Mouse (Mus musculus): Measurements from ENCODE around the gene Vps9d1.
"Not testable (repeated sequence)": the region's sequence is repeated elsewhere in the genome, so short reads cannot be mapped to it uniquely, and the experiment has no call there.

The Vps9d1 gene

DNA sequence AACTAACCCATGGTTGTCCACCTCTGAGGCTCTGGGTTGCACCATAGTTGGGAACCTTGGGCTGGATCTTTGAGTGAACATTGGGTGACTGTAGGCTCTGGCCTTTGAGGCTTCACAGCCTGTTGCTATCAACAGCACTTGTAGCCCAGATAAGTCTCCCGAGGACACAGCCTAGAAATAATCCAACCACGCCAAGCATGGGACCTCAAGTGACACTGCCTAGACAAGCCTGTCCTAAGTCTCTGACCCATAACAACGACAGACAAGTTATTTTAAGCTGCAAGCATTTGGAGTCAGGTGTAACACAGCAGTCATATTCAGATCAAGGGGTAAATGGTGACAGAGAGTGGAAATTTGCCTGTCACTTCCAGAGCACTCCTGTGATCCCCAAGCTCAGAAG lies 38.7 kb downstream of the Vps9d1 start:
- DNase-seq (ENCODE audit: low spot score in 2 of 2): no peak

DNA sequence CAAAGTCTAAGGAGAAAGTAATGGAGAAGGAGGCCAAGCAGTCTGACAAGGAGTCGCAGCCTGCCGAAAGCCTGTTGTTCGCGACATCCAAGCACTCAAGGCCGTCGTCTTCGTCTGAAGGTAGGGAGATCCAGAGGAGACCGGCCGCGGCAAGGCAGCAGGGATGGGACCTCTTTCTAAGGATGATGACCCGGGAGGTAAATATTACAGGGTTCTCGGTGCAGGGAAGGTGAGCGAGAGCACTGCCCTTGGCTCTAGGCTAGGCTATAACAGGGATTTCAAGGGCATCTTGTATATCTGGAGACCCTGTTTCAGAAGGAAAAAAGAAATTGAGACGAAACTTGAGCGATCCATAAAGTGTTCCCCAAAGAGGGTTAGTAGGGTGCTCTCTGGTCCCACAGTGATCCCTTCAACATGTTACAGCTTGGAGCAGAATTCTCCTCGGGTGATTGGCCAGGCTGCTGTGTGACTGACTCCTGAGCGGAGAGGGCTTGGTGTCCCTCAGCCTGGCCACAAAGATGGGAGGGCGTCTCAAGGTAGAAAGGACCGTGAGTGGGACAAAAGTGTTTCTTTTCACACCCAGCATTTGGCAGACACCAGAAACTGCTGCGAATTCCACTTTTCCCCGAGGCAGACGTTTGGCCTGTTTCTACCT lies 40.9 kb downstream of the Vps9d1 start:
- DNase-seq (ENCODE audit: low spot score in 2 of 2): no peak

DNA sequence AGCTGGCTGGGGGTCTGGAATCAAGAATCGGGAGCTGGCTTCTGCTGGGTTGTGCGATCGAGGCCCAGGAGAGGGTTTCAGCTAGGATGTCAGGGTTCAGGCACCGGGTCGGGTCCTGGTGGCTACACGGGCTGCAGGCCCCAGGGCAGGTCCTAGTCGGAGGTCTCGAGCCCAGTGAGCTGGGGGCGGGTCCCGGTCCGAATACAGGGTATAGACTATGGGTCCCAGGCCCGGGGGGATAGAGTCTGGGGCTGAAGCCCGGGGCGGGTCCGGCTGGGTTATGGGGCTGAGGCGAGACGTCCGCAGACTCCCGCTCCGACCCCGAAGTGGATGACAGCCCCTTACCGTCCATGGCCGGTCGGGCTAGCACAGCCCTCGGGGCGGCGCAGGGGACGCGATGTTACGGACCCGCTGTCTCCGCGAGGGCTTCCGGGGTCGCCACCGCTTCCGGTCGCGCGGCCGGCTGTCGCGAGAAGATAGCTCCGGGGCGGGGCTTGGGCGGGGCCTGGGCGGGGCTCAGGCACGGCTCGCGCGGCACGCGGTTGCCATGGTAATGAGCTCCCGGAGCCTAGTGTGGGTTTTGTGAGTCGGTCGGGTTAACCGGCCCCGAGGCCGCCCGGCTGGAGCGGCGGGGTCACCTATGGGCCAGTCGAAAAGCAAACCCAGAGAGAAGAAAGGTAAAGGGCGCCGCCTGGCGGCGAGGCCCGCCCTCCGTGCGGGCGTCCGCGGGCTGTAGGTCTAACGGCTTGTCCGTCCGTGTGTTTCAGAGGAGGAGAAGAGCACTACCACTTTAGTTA lies 41.6 kb downstream of the Vps9d1 start, which contains the start of the genes Chmp1a and Spata33:
Gene Chmp1a, minus strand, starts transcription at position 443 of the 797 bp plus-strand sequence.
Gene Spata33, plus strand, starts transcription at position 512 of the 797 bp plus-strand sequence.
- peak; percentile 83 to 85 for DNase-seq (ENCODE audit: low spot score in 2 of 2)

DNA sequence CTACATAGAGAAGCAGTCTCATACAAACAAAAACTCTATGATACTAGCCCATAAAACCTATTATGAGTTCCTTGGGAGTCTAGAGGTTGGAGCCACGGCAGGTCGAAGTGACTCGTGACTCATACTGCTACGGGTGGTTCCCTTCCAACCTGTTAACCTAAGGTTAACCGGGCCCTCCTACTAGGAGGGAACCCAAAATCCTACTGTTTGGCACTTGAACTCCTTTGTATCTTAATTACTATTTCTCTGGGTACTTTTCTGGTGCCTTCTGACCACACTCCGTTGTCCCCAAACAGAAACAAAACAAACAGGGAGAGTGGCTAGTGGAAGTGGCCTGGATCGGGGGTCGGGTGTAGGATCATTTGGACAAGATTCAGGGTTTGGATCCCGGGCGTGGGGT lies 42.3 kb downstream of the Vps9d1 start:
- no peak for DNase-seq (ENCODE audit: low spot score in 2 of 2)

DNA sequence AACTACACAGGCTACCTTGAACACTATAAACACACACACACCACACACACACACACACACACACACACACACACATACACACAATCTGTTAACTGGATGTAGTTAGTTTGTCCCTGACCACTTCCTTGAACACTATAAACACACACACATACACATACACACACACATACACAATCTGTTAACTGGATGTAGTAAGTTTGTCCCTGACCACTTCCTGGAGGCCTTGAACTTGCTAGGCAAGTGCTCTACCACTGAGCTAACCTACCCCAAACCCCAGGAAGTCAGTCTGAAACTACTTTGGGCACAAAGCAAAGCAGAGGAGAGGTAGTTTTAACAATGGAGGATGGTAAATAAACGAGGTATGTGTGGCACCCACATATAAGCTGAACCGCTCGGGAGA lies 50.6 kb downstream of the Vps9d1 start:
- DNase-seq (ENCODE audit: low spot score in 2 of 2): no peak

DNA sequence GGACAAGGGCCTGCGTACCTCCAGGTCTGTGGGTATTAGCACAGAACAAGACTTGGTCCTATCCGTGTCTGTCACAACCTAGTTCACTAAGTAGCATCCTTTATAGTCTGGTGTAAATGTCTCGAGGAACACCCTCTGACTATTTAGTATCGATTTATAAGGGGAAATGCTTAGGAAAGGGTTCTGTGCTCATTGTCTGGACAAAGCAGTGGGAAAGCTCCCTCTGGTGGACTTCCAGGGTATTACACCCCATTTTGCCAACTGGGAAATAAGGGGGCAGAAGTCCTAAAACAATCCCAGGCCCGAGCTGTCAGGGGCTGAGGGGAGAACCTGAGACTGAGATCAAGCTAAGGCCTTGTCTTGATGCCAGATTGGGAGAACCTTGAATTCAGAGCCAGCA lies 51.9 kb downstream of the Vps9d1 start:
- peak in 1 of 2 experiments; percentile 28 for DNase-seq (ENCODE audit: low spot score in 2 of 2)

DNA sequence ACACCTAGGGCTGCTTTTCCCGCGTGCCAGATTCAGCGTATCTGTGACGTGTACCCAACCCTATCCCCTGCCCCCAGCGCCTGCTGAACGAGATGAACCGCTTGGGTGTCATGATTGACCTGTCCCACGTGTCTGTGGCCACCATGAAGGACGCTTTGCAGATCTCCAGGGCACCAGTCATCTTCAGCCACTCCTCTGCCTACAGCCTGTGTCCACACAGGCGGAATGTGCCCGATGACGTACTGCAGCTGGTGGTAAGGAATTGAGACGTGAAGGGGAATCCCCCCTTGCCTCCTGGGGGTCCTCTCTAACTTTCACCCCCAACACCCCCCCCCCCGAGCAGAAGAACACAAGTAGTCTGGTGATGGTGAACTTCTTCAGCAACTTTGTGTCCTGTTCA lies 54.3 kb downstream of the Vps9d1 start:
- no peak for DNase-seq (ENCODE audit: low spot score in 2 of 2)

DNA sequence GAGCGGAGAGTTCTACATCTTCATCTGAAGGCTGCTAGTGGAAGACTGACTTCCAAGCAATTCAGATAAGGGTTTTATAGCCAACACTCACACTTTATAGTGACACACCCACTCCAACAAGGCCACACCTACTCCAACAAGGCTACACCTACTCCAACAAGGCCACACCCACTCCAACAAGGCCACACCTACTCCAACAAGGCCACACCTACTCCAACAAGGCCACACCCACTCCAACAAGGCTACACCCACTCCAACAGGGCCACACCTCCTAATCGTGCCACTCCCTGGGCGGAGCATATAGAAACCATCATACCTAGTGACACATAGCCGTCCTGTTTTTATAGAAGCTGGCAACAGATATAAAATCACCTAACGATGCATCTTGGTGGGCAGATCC lies 57.1 kb downstream of the Vps9d1 start:
- not testable (repeated sequence) for DNase-seq (ENCODE audit: low spot score in 2 of 2)

DNA sequence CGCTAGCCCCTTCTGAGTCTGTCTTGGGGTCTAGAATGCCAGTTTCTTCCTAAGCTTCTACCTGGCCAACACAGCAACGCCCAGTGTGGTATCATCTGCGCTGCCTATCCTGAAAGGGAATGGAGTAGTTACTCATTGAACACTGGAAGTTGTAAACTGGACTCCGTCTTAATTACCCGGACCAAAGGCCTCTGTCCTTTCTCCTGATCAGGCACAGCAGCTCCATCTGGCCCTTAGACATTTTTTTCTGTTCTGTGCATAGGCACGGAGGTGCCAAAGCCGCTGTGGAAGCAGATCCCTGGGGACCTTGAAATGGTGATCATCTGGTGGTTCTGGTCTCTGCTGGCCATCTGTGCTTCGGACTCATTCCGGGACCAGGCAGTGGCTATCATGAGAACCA lies 60.4 kb downstream of the Vps9d1 start:
- no peak for DNase-seq (ENCODE audit: low spot score in 2 of 2)
